Mouse (Mus musculus) liver, postnatal 0 days (tissue): ENCODE data around the gene Bcl6b.
A peak's percentile ranks its signal among the peaks of the same experiment; 100 is the strongest.

Experiments used
- CTCF ChIP-seq: sonication (generic); IDR thresholded peaks from 2 replicates; pipeline ENCODE4 v1.5.1; 2016; ENCODE audit warnings: antibody characterized with exemption, low read depth
- EP300 ChIP-seq: IDR thresholded peaks from 2 replicates; pipeline ENCODE4 v1.6.1; 2016; ENCODE audit warnings: antibody characterized with exemption, low read depth, mild to moderate bottlenecking

GRCm38 (mm10) chr11:70220731-70221602 lies 8.6 kb downstream of the Bcl6b start, which contains the start of gene Slc16a13:
- TF ChIP-seq EP300 (peak; percentile 56; the same call in 1 of the 2 replicates), CTCF (no peak)
